Mouse (Mus musculus) heart, postnatal 0 days (tissue): ENCODE data around the gene Fer.

Experiments
- CTCF ChIP-seq: IDR thresholded peaks from 2 replicates; pipeline ENCODE4 v1.5.1; 2016; ENCODE audit warnings: antibody characterized with exemption, control low read depth, low read depth
- EP300 ChIP-seq: IDR thresholded peaks from 2 replicates; pipeline ENCODE4 v1.6.1; 2016; ENCODE audit warnings: antibody characterized with exemption, low read depth

DNA sequence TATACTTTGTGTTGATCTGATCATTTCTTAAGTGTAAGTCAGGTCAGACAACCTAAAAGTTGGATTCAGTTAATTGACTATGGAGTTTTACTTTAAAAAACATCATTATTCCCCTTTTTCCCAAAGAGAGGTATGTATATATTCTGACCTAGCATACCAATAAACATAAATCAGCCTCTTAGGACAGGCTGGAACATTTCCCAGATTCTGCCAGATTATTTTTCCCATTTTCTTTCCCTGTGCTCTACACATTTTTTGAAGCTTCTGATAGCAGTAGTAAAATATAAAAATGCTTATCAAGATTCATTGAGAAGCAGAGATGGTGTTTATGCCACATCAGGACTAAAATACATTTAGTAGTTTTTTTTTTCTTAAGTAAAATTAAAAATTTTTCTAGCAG lies 27.7 kb downstream of the Fer start:
- TF ChIP-seq CTCF (no peak), EP300 (no peak)
